Mouse (Mus musculus) embryonic fibroblast, embryonic 13.5 days (primary cell): ENCODE measurements around the gene Phf5a. TPM values are rescaled to one million over a fixed set of nuclear protein-coding genes. Genes with fewer than 3 reads are reported as not detected.

ENCODE experiments used
- H3K27ac ChIP-seq: 2 replicates; pipeline ENCODE4 v1.5.1; 2012; ENCODE audit warnings: low read length, control low read depth, inconsistent platforms; ENCODE audit not compliant: insufficient read depth
- H3K4me1 ChIP-seq: 2 replicates; pipeline ENCODE4 v1.6.1; 2011; ENCODE audit warnings: low read length; ENCODE audit not compliant: control insufficient read depth, insufficient read depth
- H3K4me3 ChIP-seq: 2 replicates; pipeline ENCODE4 v1.5.1; 2011; ENCODE audit warnings: mild to moderate bottlenecking, control low read depth, low read length; ENCODE audit not compliant: insufficient read depth
- CTCF ChIP-seq: IDR thresholded peaks from 2 replicates; pipeline ENCODE4 v1.5.1; 2011; ENCODE audit warnings: mild to moderate bottlenecking, control low read depth, low read length, moderate library complexity, borderline replicate concordance; ENCODE audit not compliant: insufficient read depth
- POLR2A ChIP-seq: IDR thresholded peaks from 2 replicates; pipeline ENCODE4 v1.6.1; 2011; ENCODE audit warnings: low read depth, mild to moderate bottlenecking, control low read depth, low read length, moderate library complexity
- polyA plus RNA-seq: library from polyadenylated mRNA; stranded (reverse); fragments of >200 nt; gene quantifications from 2 replicates; pipeline ENCODE4 v1.2.4, GENCODE M21; 2011; ENCODE audit warnings: low read depth; ENCODE audit not compliant: missing spikeins, insufficient read length

The Phf5a gene
- polyA plus RNA-seq, 1 experiment = 71.3 TPM

GRCm38 (mm10) chr15:81829208-81829580 is 42.5 kb downstream of the Phf5a start:
- TF ChIP-seq POLR2A = no peak
- no peak for TF ChIP-seq CTCF
- H3K4me3 ChIP-seq = no peak overlapping the region
- no peaks in the 10 kb centered on the region for H3K4me1 ChIP-seq
- no peak overlapping the region for H3K27ac ChIP-seq

- TF ChIP-seq CTCF (no peak), POLR2A (no peak)
- no peak overlapping the region for H3K4me3 ChIP-seq
- H3K4me1 ChIP-seq = no peaks in the 10 kb centered on the region
- H3K27ac ChIP-seq = no peak overlapping the region
These were observed 43.1 kb downstream of the Phf5a start for GRCm38 (mm10) chr15:81828426-81829207.

- Histone ChIP-seq H3K4me3 (no peak overlapping the region), H3K4me1 (no peaks in the 10 kb centered on the region), H3K27ac (no peak overlapping the region)
- TF ChIP-seq CTCF (no peak), POLR2A (no peak)
These were observed 46.9 kb downstream of the Phf5a start for GRCm38 (mm10) chr15:81824832-81825231.

- Histone ChIP-seq H3K4me1 (no peaks in the 10 kb centered on the region), H3K4me3 (no peak overlapping the region), H3K27ac (no peak overlapping the region)
- TF ChIP-seq POLR2A = no peak
These were observed 49.1 kb downstream of the Phf5a start for GRCm38 (mm10) chr15:81822631-81823030.

- H3K4me1 ChIP-seq = no peaks in the 10 kb centered on the region
- no peak for TF ChIP-seq CTCF
- TF ChIP-seq POLR2A = no peak
- no peak overlapping the region for H3K27ac ChIP-seq
- H3K4me3 ChIP-seq = no peak overlapping the region
These were observed 53.3 kb downstream of the Phf5a start for GRCm38 (mm10) chr15:81818404-81818803.

GRCm38 (mm10) chr15:81814716-81815370 is 56.9 kb downstream of the Phf5a start:
- H3K27ac ChIP-seq = no peak overlapping the region
- TF ChIP-seq CTCF (no peak), POLR2A (no peak)
- no peak overlapping the region for H3K4me3 ChIP-seq

More at GRCm38 (mm10) chr15:81814716-81815370, 56.9 kb downstream of the Phf5a start:
- H3K4me1 ChIP-seq = peaks cover 4% of the 10 kb centered on the region; the same call in 1 of the 2 replicates

Other genes starting within 250 kb of the Phf5a start
- gene L3mbtl2, start 208.0 kb downstream of the Phf5a start, polyA plus RNA-seq = 7.8 and 9.5 TPM in 2 replicates
- gene Chadl, start 174.6 kb downstream of the Phf5a start, polyA plus RNA-seq = 1.1 and 2.3 TPM in 2 replicates
- gene Zc3h7b, start 126.9 kb downstream of the Phf5a start, polyA plus RNA-seq = 41.2 and 50.6 TPM in 2 replicates
- 68.2 and 69.1 TPM in 2 replicates for gene Rangap1, start 126.4 kb downstream of the Phf5a start, polyA plus RNA-seq
- gene Tef, start 69.5 kb downstream of the Phf5a start, polyA plus RNA-seq = 37.4 and 43.1 TPM in 2 replicates
- 21.4 and 22.8 TPM in 2 replicates for gene Tob2, start 13.1 kb downstream of the Phf5a start, polyA plus RNA-seq
- gene Aco2, start 398 bp upstream of the Phf5a start, polyA plus RNA-seq = 143 and 150 TPM in 2 replicates
- gene Polr3h, start 54.3 kb upstream of the Phf5a start, polyA plus RNA-seq = 12.3 and 16.2 TPM in 2 replicates
- 3.3 and 4.4 TPM in 2 replicates for gene Csdc2, start 64.8 kb upstream of the Phf5a start, polyA plus RNA-seq
- gene Pmm1, start 89.0 kb upstream of the Phf5a start, polyA plus RNA-seq = 88.7 and 121 TPM in 2 replicates
- gene 1700029P11Rik, start 108.6 kb upstream of the Phf5a start, polyA plus RNA-seq = not detected in 2 replicates
- gene Xrcc6, start 115.9 kb upstream of the Phf5a start, polyA plus RNA-seq = 37.4 and 38.1 TPM in 2 replicates
- gene Desi1, start 162.0 kb upstream of the Phf5a start, polyA plus RNA-seq = 49.4 and 50.2 TPM in 2 replicates
- 176 and 193 TPM in 2 replicates for gene Snu13, start 175.7 kb upstream of the Phf5a start, polyA plus RNA-seq
- gene 4930407I10Rik, start 187.2 kb upstream of the Phf5a start, polyA plus RNA-seq = not detected in 2 replicates
- gene Mei1, start 198.1 kb upstream of the Phf5a start, polyA plus RNA-seq = not detected in 2 replicates